Mouse (Mus musculus) heart, adult 11 months (tissue): ENCODE results near the gene Cnbd2.
A peak's percentile ranks its signal among the peaks of the same experiment; 100 is the strongest.

Experiments used
- DNase-seq: peaks from one replicate; pipeline ENCODE4 v3.0.0; 2022

Gene Cnbd2

GRCm38 (mm10) chr2:156313153-156313552 is 1.1 kb downstream of the Cnbd2 start:
- peak; percentile 68 for DNase-seq

- no peak for DNase-seq
Observed at GRCm38 (mm10) chr2:156314811-156315210, 2.7 kb downstream of the Cnbd2 start.

GRCm38 (mm10) chr2:156318491-156318890 is 6.4 kb downstream of the Cnbd2 start:
- DNase-seq: no peak

- peak; percentile 78 for DNase-seq
Observed at GRCm38 (mm10) chr2:156321538-156321937, 9.4 kb downstream of the Cnbd2 start.

- DNase-seq: peak; percentile 98
Observed at GRCm38 (mm10) chr2:156324116-156324588, 12.1 kb downstream of the Cnbd2 start.

GRCm38 (mm10) chr2:156324681-156325080 is 12.6 kb downstream of the Cnbd2 start:
- DNase-seq: peak; percentile 98

GRCm38 (mm10) chr2:156330681-156331080 is 18.6 kb downstream of the Cnbd2 start:
- DNase-seq: no peak

DNA sequence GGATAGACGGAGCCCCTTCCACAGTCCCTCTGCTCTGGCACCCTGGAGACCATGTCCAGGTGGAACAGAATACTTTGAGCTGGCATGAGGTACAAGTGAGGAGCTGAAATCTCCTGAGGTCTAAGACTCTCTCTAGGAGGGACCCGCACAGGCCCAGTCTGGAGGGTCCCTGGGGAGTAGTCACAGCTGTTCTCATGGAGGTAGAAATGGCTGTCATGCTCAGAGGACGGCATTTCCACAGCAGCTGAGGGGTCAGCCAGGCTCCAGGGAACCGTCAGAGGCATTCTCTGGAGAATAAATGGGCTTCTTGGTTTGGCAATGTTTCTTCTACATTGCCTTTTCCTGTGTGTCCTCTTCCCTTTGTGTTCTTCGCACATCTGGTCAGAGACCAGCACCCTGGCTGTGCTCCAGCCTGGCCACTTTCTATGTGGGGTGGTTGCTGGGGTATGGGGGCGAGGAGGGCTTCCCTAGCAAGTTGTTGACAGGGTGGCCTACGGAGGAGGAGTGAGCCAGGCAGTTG is 19.4 kb downstream of the Cnbd2 start:
- peak; percentile 89 for DNase-seq

GRCm38 (mm10) chr2:156340078-156340477 is 28.0 kb downstream of the Cnbd2 start:
- DNase-seq: peak; percentile 74

DNA sequence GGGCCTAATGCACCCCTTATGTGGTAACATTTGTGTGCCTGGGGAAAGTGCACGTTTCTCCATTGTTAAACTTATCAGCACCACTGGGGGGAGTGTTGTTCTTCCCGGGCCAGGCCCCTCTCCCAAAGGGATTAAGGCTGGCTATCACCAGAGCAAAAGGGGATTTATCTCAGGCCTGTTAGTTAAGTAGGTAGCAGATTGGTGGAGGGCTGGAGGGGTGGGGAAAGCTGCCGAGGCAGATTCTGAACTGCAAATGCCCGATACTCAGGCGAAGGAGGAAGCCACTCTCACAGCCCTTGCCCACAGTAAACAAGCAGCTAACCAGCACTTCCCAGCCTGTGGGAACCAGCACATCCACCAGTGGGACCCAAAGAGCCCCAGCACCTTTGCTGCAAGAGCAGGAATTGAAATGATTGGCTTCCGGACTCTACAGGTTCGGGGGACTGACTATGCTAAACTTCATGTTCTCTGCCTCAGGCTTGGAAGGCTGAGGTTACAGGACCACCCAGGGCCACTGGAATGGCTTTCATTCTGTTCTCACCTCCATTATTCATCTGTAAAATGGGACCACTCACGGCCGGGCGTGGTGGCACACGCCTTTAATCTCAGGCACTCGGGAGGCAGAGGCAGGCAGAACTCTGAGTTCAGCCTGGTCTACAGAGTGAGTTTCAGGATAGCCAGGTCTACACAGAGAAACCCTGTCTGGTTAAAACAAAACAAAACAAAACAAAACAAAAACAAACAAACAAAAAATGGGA is 32.9 kb downstream of the Cnbd2 start:
- peak; percentile 89 for DNase-seq

- peak; percentile 93 for DNase-seq
Observed at GRCm38 (mm10) chr2:156348812-156349211, 36.7 kb downstream of the Cnbd2 start.

GRCm38 (mm10) chr2:156349286-156349848 is 37.3 kb downstream of the Cnbd2 start:
- peak; percentile 76 for DNase-seq

DNA sequence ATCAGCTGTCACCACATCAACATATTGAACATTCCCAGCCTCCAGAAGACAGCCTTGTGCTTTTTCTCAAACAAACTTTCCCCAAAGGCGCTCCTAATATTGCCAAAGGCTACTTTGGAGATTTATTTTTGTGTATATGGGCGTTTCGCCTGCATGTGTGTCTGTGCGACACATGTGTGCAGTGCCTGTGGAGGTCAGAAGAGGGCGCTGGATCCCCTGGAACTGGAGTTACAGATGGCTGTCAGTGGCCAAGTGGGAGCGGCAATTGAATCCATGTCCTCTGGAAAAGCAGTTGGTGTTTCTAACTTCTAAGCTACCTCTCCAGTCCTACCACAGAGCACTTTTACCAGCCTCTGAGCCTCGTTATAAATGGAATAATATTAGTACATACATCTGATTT is 39.1 kb downstream of the Cnbd2 start:
- DNase-seq: no peak

- DNase-seq: no peak
Observed at GRCm38 (mm10) chr2:156352413-156353165, 40.5 kb downstream of the Cnbd2 start.

DNA sequence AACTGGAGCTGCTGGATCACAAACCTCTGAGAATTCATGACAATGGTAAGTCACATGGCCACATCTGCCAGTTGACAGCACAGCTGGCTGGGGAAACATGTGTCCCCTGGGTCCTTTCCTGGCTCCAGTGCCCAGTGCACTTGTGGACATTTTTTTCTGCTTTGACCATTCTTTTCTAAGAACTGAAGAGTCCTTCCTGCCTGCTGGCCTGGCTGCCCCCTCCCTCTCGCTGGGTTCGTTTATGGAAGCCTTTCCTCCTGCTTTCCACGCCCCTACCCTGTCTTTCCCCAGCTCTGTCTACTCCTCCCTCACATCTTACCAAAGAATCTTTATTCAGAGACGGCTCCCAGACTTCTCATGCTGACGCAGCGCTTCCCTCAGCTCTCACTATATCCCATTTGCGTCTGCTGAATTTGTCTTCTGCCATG is 41.2 kb downstream of the Cnbd2 start:
- peak; percentile 96 for DNase-seq

DNA sequence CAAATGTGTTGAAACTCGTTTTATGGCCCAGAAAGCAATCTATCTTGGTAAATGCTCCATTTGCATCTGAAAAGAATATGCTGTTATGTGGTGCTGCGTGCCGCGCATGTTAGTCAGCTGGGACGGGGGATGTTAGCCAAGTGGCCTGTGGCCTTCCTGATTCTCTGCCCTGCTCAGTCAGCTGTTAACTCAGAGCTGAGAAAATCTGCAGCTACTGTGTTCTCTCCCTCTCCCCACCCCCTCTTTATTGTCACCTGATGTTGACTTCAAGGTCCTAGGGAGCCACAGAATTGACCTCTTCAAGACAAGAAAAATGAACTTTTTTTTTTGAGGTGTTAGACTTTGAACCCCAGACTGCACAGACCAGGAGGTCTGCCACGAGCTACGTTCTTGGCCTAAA is 43.9 kb downstream of the Cnbd2 start:
- no peak for DNase-seq

- DNase-seq: no peak
Observed at GRCm38 (mm10) chr2:156368465-156368864, 56.4 kb downstream of the Cnbd2 start.

DNA sequence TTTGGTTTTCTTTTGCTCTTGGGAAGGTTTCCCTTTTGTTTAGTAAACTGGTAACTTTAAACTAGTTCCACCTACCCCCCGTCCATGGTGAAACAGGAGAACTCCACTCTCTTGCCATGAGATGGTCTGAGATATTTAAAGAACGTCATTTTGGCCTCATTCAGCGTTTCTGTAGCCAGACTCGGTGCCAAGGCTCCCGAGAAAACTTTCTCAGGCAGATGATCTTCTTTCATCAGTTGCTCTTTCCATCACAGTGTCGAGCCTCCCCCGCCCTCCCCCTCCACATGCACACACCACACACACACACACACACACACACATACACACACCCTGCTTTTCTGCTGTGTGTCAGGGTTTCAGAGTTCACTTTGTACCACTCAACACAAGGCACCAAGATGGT is 58.8 kb downstream of the Cnbd2 start:
- no peak for DNase-seq

GRCm38 (mm10) chr2:156376956-156377355 is 64.9 kb downstream of the Cnbd2 start:
- DNase-seq: no peak

GRCm38 (mm10) chr2:156379929-156380328 is 67.8 kb downstream of the Cnbd2 start:
- DNase-seq: peak; percentile 66

DNA sequence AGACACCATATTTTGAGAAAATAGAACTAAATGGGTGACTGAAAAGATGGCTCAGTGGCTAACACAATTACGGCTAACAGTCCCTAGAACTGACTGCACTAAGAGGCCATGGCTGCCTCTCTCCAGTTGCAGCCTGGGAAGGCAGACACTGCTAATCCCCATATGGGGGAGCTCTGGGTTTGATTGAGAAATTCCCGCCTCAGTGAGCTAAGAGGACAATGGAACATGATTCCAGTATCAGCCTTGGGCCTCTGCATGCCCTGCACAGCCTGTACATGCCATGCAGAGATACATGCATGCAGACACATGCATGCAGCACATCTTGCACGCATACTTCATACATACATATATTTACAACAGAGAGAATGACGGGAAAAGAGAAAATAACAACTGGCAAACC is 69.3 kb downstream of the Cnbd2 start:
- DNase-seq: no peak

GRCm38 (mm10) chr2:156392461-156393154 is 80.5 kb downstream of the Cnbd2 start:
- peak; percentile 98 for DNase-seq
